Mouse (Mus musculus): Measurements from ENCODE around the gene Plxnd1.

- TF ChIP-seq CTCF (IDR thresholded peaks at IDR 0.05; ENCODE audit: borderline replicate concordance, insufficient read depth, low read depth, low read length) (no peak), POLR2A (IDR thresholded peaks at IDR 0.05; ENCODE audit: borderline replicate concordance, insufficient read depth, low read length) (no peak)
Observed at GRCm38 (mm10) chr6:116003516-116003915, 8.7 kb upstream of the Plxnd1 start.

Measured in cerebellum, adult 2 months (tissue).